Mouse (Mus musculus): ENCODE results near the gene Dbi. TPM values are rescaled to one million over a fixed set of nuclear protein-coding genes. Genes with fewer than 3 reads are reported as not detected.
"Not testable (repeated sequence)": the region's sequence is repeated elsewhere in the genome, so short reads cannot be mapped to it uniquely, and the experiment has no call there.

The Dbi gene
- polyA plus RNA-seq, 1 experiment: 354 TPM

DNA sequence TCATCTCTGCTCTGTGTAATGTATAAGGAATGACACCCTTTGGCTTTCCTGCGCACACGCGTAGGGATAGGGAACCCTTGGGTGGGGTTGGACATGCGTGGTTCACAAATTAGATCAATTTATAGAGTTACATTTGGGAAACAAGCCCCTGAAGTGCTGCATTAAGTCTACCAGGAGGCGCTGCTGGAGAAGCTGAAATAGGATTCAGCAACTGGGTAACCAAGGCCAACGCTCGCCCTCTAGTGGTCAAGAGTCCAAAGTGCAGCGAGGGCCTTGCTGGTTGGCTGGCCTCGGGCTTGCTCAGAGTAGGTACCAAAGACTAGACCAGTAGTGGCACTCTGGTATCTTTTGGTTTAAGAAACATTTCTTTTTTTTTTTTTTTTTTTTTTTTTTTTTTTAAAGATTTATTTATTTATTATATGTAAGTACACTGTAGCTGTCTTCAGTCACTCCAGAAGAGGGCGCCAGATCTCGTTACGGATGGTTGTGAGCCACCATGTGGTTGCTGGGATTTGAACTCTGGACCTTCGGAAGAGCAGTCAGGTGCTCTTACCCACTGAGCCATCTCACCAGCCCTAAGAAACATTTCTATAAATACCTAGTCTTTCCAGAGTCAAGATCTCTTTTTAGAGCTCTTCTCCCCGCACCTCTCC lies 27.3 kb downstream of the Dbi start:
- H3K27me3 ChIP-seq (ENCODE audit: control insufficient read depth, insufficient read depth, low read length, poor library complexity, severe bottlenecking); H3K27ac ChIP-seq (ENCODE audit: insufficient read depth, low read length); H3K9ac ChIP-seq (ENCODE audit: low read depth, poor library complexity, severe bottlenecking); H3K36me3 ChIP-seq (ENCODE audit: control insufficient read depth, insufficient read depth, low read length, poor library complexity, severe bottlenecking); H3K4me3 ChIP-seq (ENCODE audit: low read depth, low read length); H3K4me1 ChIP-seq (ENCODE audit: control insufficient read depth, insufficient read depth, low read length): not testable (repeated sequence)
- peaks cover 16% of the 10 kb centered on the region for H3K9me3 ChIP-seq (replicated peaks; ENCODE audit: control insufficient read depth, insufficient read depth, low read length, poor library complexity, severe bottlenecking)
- 0 out of 2 replicates have a peak, but pooled peaks have one; percentile 28 for TF ChIP-seq EP300 (IDR thresholded peaks at IDR 0.05; ENCODE audit: insufficient read depth, low read depth, low read length)
- TF ChIP-seq CTCF (IDR thresholded peaks at IDR 0.05; ENCODE audit: low read depth, low read length): peak; percentile 85

GRCm38 (mm10) chr1:120090880-120091570 lies 29.9 kb downstream of the Dbi start:
- Histone ChIP-seq H3K36me3 (ENCODE audit: control insufficient read depth, insufficient read depth, low read length, poor library complexity, severe bottlenecking) (no peaks in the 10 kb centered on the region), H3K27me3 (ENCODE audit: control insufficient read depth, insufficient read depth, low read length, poor library complexity, severe bottlenecking) (no peaks in the 10 kb centered on the region), H3K9ac (ENCODE audit: low read depth, poor library complexity, severe bottlenecking) (no peak overlapping the region), H3K9me3 (replicated peaks; ENCODE audit: control insufficient read depth, insufficient read depth, low read length, poor library complexity, severe bottlenecking) (peaks cover 13% of the 10 kb centered on the region), H3K27ac (ENCODE audit: insufficient read depth, low read length) (peak overlapping the region; percentile 31; the same call in 1 of the 2 replicates), H3K4me3 (ENCODE audit: low read depth, low read length) (no peak overlapping the region), H3K4me1 (ENCODE audit: control insufficient read depth, insufficient read depth, low read length) (peaks cover 3% of the 10 kb centered on the region)
- no peak for TF ChIP-seq CTCF (IDR thresholded peaks at IDR 0.05; ENCODE audit: low read depth, low read length)
- no peak for TF ChIP-seq POLR2A (IDR thresholded peaks at IDR 0.05; ENCODE audit: insufficient read depth, low read length)
- TF ChIP-seq EP300 (IDR thresholded peaks at IDR 0.05; ENCODE audit: insufficient read depth, low read depth, low read length): no peak

GRCm38 (mm10) chr1:120089180-120089579 lies 31.7 kb downstream of the Dbi start:
- H3K27ac ChIP-seq (ENCODE audit: insufficient read depth, low read length): peak overlapping the region; percentile 49
- peaks cover 13% of the 10 kb centered on the region for H3K9me3 ChIP-seq (replicated peaks; ENCODE audit: control insufficient read depth, insufficient read depth, low read length, poor library complexity, severe bottlenecking)
- H3K9ac ChIP-seq (ENCODE audit: low read depth, poor library complexity, severe bottlenecking): peak overlapping the region; percentile 50; the same call in 1 of the 2 replicates
- TF ChIP-seq POLR2A (IDR thresholded peaks at IDR 0.05; ENCODE audit: insufficient read depth, low read length): no peak
- peak; percentile 60; the same call in 1 of the 2 replicates for TF ChIP-seq EP300 (IDR thresholded peaks at IDR 0.05; ENCODE audit: insufficient read depth, low read depth, low read length)
- no peaks in the 10 kb centered on the region for H3K27me3 ChIP-seq (ENCODE audit: control insufficient read depth, insufficient read depth, low read length, poor library complexity, severe bottlenecking)
- peaks cover 3% of the 10 kb centered on the region for H3K4me1 ChIP-seq (ENCODE audit: control insufficient read depth, insufficient read depth, low read length)
- no peaks in the 10 kb centered on the region for H3K36me3 ChIP-seq (ENCODE audit: control insufficient read depth, insufficient read depth, low read length, poor library complexity, severe bottlenecking)
- no peak overlapping the region for H3K4me3 ChIP-seq (ENCODE audit: low read depth, low read length)

GRCm38 (mm10) chr1:120086644-120087043 lies 34.2 kb downstream of the Dbi start:
- peak overlapping the region; percentile 18; the same call in 1 of the 2 replicates for H3K27ac ChIP-seq (ENCODE audit: insufficient read depth, low read length)
- peak overlapping the region; percentile 70 for H3K4me3 ChIP-seq (ENCODE audit: low read depth, low read length)
- no peaks in the 10 kb centered on the region for H3K36me3 ChIP-seq (ENCODE audit: control insufficient read depth, insufficient read depth, low read length, poor library complexity, severe bottlenecking)
- no peaks in the 10 kb centered on the region for H3K9me3 ChIP-seq (replicated peaks; ENCODE audit: control insufficient read depth, insufficient read depth, low read length, poor library complexity, severe bottlenecking)
- no peaks in the 10 kb centered on the region for H3K27me3 ChIP-seq (ENCODE audit: control insufficient read depth, insufficient read depth, low read length, poor library complexity, severe bottlenecking)
- peaks cover 9% of the 10 kb centered on the region for H3K4me1 ChIP-seq (ENCODE audit: control insufficient read depth, insufficient read depth, low read length)
- TF ChIP-seq EP300 (IDR thresholded peaks at IDR 0.05; ENCODE audit: insufficient read depth, low read depth, low read length) (0 out of 2 replicates have a peak, but pooled peaks have one; percentile 35), POLR2A (IDR thresholded peaks at IDR 0.05; ENCODE audit: insufficient read depth, low read length) (no peak)
- H3K9ac ChIP-seq (ENCODE audit: low read depth, poor library complexity, severe bottlenecking): peak overlapping the region; percentile 31

DNA sequence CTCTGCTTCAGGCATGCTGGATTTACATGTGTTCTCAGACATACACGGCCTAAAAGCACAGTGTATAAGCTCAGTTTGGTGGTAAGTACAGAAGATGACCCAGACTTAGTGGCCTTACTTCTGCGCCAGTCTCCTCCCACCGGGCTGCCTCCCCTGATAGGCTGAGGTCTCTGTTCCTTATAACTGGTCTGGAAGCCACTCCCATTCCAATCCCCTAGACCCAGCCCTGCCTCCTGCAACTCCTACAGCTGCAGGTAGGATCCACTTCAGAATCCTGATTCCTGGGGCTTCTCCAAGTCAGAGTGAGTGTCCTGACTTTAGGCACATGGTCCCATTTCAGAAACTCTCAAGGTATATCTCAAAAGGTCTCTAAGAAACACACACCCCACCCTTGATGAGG lies 35.2 kb downstream of the Dbi start:
- peak overlapping the region; percentile 31 for H3K9ac ChIP-seq (ENCODE audit: low read depth, poor library complexity, severe bottlenecking)
- peaks cover 9% of the 10 kb centered on the region for H3K4me1 ChIP-seq (ENCODE audit: control insufficient read depth, insufficient read depth, low read length)
- peak overlapping the region; percentile 70 for H3K4me3 ChIP-seq (ENCODE audit: low read depth, low read length)
- H3K27me3 ChIP-seq (ENCODE audit: control insufficient read depth, insufficient read depth, low read length, poor library complexity, severe bottlenecking): no peaks in the 10 kb centered on the region
- H3K9me3 ChIP-seq (replicated peaks; ENCODE audit: control insufficient read depth, insufficient read depth, low read length, poor library complexity, severe bottlenecking): no peaks in the 10 kb centered on the region
- H3K36me3 ChIP-seq (ENCODE audit: control insufficient read depth, insufficient read depth, low read length, poor library complexity, severe bottlenecking): no peaks in the 10 kb centered on the region
- H3K27ac ChIP-seq (ENCODE audit: insufficient read depth, low read length): peak overlapping the region; percentile 26
- no peak for TF ChIP-seq EP300 (IDR thresholded peaks at IDR 0.05; ENCODE audit: insufficient read depth, low read depth, low read length)
- TF ChIP-seq POLR2A (IDR thresholded peaks at IDR 0.05; ENCODE audit: insufficient read depth, low read length): peak; percentile 6

- 0 out of 2 replicates have a peak overlapping the region, but pooled peaks have one; percentile 33 for H3K9ac ChIP-seq (ENCODE audit: low read depth, poor library complexity, severe bottlenecking)
Measured at GRCm38 (mm10) chr1:120083921-120084517, 36.9 kb downstream of the Dbi start.

More at GRCm38 (mm10) chr1:120083921-120084517, 36.9 kb downstream of the Dbi start:
- Histone ChIP-seq H3K36me3 (ENCODE audit: control insufficient read depth, insufficient read depth, low read length, poor library complexity, severe bottlenecking) (no peaks in the 10 kb centered on the region), H3K27ac (ENCODE audit: insufficient read depth, low read length) (peak overlapping the region; percentile 85), H3K4me3 (ENCODE audit: low read depth, low read length) (0 out of 2 replicates have a peak overlapping the region, but pooled peaks have one; percentile 5), H3K4me1 (ENCODE audit: control insufficient read depth, insufficient read depth, low read length) (peaks cover 6% of the 10 kb centered on the region), H3K27me3 (ENCODE audit: control insufficient read depth, insufficient read depth, low read length, poor library complexity, severe bottlenecking) (no peaks in the 10 kb centered on the region), H3K9me3 (replicated peaks; ENCODE audit: control insufficient read depth, insufficient read depth, low read length, poor library complexity, severe bottlenecking) (no peaks in the 10 kb centered on the region)
- TF ChIP-seq CTCF (IDR thresholded peaks at IDR 0.05; ENCODE audit: low read depth, low read length) (no peak), POLR2A (IDR thresholded peaks at IDR 0.05; ENCODE audit: insufficient read depth, low read length) (no peak), EP300 (IDR thresholded peaks at IDR 0.05; ENCODE audit: insufficient read depth, low read depth, low read length) (no peak)
